Mouse (Mus musculus) natural killer cell, adult 2 months (primary cell): Measurements from ENCODE around the gene Gcc1.

Experiments used
- DNase-seq, 2 experiments: peaks; one replicate each; pipeline ENCODE4 v3.0.0; 2022; ENCODE audit warnings: low spot score in 2 of 2

Gene Gcc1

GRCm38 (mm10) chr6:28422651-28423290 is 5.4 kb downstream of the Gcc1 start:
- no peak for DNase-seq

GRCm38 (mm10) chr6:28421469-28422000 is 6.7 kb downstream of the Gcc1 start:
- DNase-seq: peak; percentile 91 to 96

- no peak for DNase-seq
Observed at GRCm38 (mm10) chr6:28420865-28421264, 7.3 kb downstream of the Gcc1 start.

GRCm38 (mm10) chr6:28420361-28420760 is 7.8 kb downstream of the Gcc1 start:
- DNase-seq: no peak

- no peak for DNase-seq
Observed at GRCm38 (mm10) chr6:28419673-28420072, 8.5 kb downstream of the Gcc1 start.

GRCm38 (mm10) chr6:28418449-28418848 is 9.7 kb downstream of the Gcc1 start:
- DNase-seq: no peak

GRCm38 (mm10) chr6:28416981-28417380 is 11.2 kb downstream of the Gcc1 start:
- DNase-seq: no peak

- DNase-seq: no peak
Observed at GRCm38 (mm10) chr6:28411236-28411635, 17.0 kb downstream of the Gcc1 start.

- DNase-seq: no peak
Observed at GRCm38 (mm10) chr6:28410053-28410452, 18.1 kb downstream of the Gcc1 start.

GRCm38 (mm10) chr6:28399791-28400190 is 28.4 kb downstream of the Gcc1 start:
- DNase-seq: no peak

GRCm38 (mm10) chr6:28398726-28399125 is 29.5 kb downstream of the Gcc1 start:
- no peak for DNase-seq

- DNase-seq: peak; percentile 19 to 38
Observed at GRCm38 (mm10) chr6:28397681-28398203, 30.4 kb downstream of the Gcc1 start, which contains the start of gene Zfp800. TSS of gene Zfp800 (minus strand) at chr6:28398005.

- no peak for DNase-seq
Observed at GRCm38 (mm10) chr6:28396853-28397457, 31.2 kb downstream of the Gcc1 start.

GRCm38 (mm10) chr6:28396051-28396852 is 31.9 kb downstream of the Gcc1 start:
- no peak for DNase-seq

- DNase-seq: no peak
Observed at GRCm38 (mm10) chr6:28389038-28389437, 39.2 kb downstream of the Gcc1 start.

GRCm38 (mm10) chr6:28385169-28385568 is 43.0 kb downstream of the Gcc1 start:
- no peak for DNase-seq

- no peak for DNase-seq
Observed at GRCm38 (mm10) chr6:28381983-28382382, 46.2 kb downstream of the Gcc1 start.

- DNase-seq: no peak
Observed at GRCm38 (mm10) chr6:28369966-28370683, 58.1 kb downstream of the Gcc1 start.

- no peak for DNase-seq
Observed at GRCm38 (mm10) chr6:28367575-28367974, 60.6 kb downstream of the Gcc1 start.
